Mouse (Mus musculus): ENCODE results near the gene Tcf20.

GRCm38 (mm10) chr15:82938155-82938569, 49.5 kb downstream of the Tcf20 start:
- TF ChIP-seq CTCF (IDR thresholded peaks at IDR 0.05; ENCODE audit: low read depth) (no peak), EP300 (IDR thresholded peaks at IDR 0.05; ENCODE audit: low read depth) (no peak)

All from liver, embryonic 14.5 days (tissue).